Mouse (Mus musculus) heart, adult 2 months (tissue): ENCODE measurements at regions not wholly inside any gene's neighbourhood (a gene's known extent, or its start where the extent isn't known, plus 50 kb on each side); places are given as distances from the start of the nearest gene placed in this dataset.

Source experiments
- DNase-seq, 2 experiments: peaks; one replicate each; pipeline ENCODE4 v3.0.0; 2021
- H3K27ac ChIP-seq: fragments of 200-600 bp; 2 replicates; pipeline ENCODE4 v1.8.1; 2022
- H3K27me3 ChIP-seq: fragments of 200-500 bp; 2 replicates; pipeline ENCODE4 v1.6.1; 2012; ENCODE audit warnings: mild to moderate bottlenecking, low read length, inconsistent platforms, mixed read lengths; ENCODE audit not compliant: control insufficient read depth, insufficient read depth
- H3K36me3 ChIP-seq: fragments of 200-500 bp; 2 replicates; pipeline ENCODE4 v1.6.1; 2012; ENCODE audit warnings: low read length, inconsistent platforms; ENCODE audit not compliant: control insufficient read depth, insufficient read depth
- H3K4me1 ChIP-seq: fragments of 200-500 bp; 2 replicates; pipeline ENCODE4 v1.6.1; 2011; ENCODE audit warnings: low read length; ENCODE audit not compliant: control insufficient read depth, insufficient read depth
- H3K4me3 ChIP-seq: fragments of 200-600 bp; 2 replicates; pipeline ENCODE4 v1.8.1; 2022
- H3K79me2 ChIP-seq: fragments of 200-500 bp; replicated peaks from 2 replicates; pipeline ENCODE4 v1.6.1; 2012; ENCODE audit warnings: mild to moderate bottlenecking, inconsistent platforms, low read length, moderate library complexity, mixed read lengths; ENCODE audit not compliant: control insufficient read depth, insufficient read depth
- H3K9ac ChIP-seq: fragments of 200-500 bp; 2 replicates; pipeline ENCODE4 v1.6.1; 2012; ENCODE audit warnings: low read depth, mild to moderate bottlenecking, control low read depth, inconsistent platforms, low read length, mixed read lengths
- CTCF ChIP-seq: fragments of 200-600 bp; IDR thresholded peaks from 2 replicates; pipeline ENCODE4 v1.8.1; 2022; ENCODE audit warnings: antibody characterized with exemption, mild to moderate bottlenecking, moderate library complexity
- EP300 ChIP-seq: fragments of 200-500 bp; IDR thresholded peaks from 2 replicates; pipeline ENCODE4 v1.6.1; 2011; ENCODE audit warnings: low read depth, low read length, control low read depth; ENCODE audit not compliant: insufficient read depth
- POLR2A ChIP-seq: fragments of 200-500 bp; IDR thresholded peaks from 2 replicates; pipeline ENCODE4 v1.6.1; 2011; ENCODE audit warnings: mild to moderate bottlenecking, low read depth, low read length, control low read depth; ENCODE audit not compliant: insufficient read depth
- WGBS: fragments of 180-500 bp; shearing (Covaris S2); methylation state at CpG from one replicate; pipeline ENCODE4 v1.1.7; 2018; 5-methylcytosine and 5-hydroxymethylcytosine counted together
- intact Hi-C: fragments of 180-260 bp; cut with DNase I; formaldehyde crosslinking; loops from one replicate; pipeline ENCODE4 v1.15.1; 2025

DNA sequence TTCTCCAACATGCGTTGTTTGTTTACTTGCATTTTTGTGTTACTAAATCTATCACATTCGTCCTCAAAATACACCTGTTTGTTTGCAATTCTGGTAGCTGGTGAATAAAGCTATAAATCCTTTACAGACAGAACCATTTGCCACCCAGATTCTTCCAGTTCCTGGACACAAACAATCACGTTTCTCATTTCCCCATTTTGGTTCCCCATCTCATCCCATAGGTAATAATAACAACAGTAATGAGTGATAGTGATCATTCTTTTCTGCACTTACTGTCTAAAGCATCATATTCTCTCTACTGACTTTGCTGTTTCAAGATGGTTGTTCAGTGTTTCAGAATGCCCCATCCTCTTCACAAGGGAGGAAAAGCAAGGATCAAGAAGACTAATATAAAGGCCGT lies 368.3 kb downstream of the Rpl36a-ps1 start:
- TF ChIP-seq EP300 (no peak), CTCF (no peak), POLR2A (no peak)
- Histone ChIP-seq H3K27ac (no peak overlapping the region), H3K4me3 (no peak overlapping the region), H3K36me3 (no peaks in the 10 kb centered on the region), H3K27me3 (no peaks in the 10 kb centered on the region), H3K4me1 (no peaks in the 10 kb centered on the region), H3K79me2 (no peaks in the 10 kb centered on the region), H3K9ac (no peak overlapping the region)
- intact Hi-C loops: no loop called here
- WGBS: 86% methylated on average over 4 of the region's 4 CpGs
- no peak for DNase-seq

DNA sequence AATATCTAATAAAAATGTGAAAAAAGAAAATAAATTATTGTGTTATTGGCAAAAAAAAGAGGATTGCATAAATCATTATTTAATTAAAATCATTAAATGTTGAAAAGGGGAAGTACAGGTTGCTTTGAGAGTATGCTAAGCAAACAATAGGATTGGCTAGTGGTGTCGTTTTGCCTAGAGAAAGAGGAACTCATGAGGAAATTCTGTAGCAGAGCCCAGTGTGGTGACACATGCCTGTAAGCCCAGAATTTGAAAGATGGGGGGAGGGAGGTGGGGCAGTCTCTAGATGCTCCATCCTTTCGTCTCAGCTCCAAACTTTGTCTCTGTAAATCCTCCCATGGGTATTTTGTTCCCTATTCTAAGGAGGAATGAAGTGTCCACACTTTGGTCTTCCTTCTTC lies 388.3 kb downstream of the Rpl36a-ps1 start:
- Histone ChIP-seq H3K36me3 (no peaks in the 10 kb centered on the region), H3K79me2 (no peaks in the 10 kb centered on the region), H3K4me3 (no peak overlapping the region), H3K9ac (no peak overlapping the region), H3K4me1 (no peaks in the 10 kb centered on the region), H3K27me3 (no peaks in the 10 kb centered on the region), H3K27ac (no peak overlapping the region)
- no peak for DNase-seq
- no peak for TF ChIP-seq POLR2A
- no peak for TF ChIP-seq EP300
- no peak for TF ChIP-seq CTCF
- 35% methylated on average over 2 of the region's 2 CpGs for WGBS
- intact Hi-C loops: no loop called here

DNA sequence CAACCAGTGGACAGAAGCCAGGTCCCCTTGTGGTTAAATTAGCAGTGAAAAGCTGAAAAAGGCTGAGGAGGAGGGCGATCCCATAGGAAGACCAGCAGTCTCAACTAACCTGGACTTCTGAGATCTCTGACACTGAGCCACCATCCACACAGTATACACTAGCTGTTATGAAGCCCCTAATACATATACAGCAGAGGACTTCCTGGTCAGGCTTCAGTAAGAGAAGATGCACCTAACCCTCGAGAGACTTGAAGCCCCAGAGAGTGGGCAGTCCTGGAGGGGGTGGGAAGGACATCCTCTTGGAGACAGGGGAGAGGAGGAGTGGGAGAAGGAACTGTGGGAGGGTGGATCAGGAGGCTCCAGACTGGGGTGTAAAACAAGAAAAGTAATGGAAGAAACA lies 397.9 kb downstream of the Rpl36a-ps1 start:
- H3K79me2 ChIP-seq: no peaks in the 10 kb centered on the region
- 78% methylated on average over 2 of the region's 2 CpGs for WGBS
- no peaks in the 10 kb centered on the region for H3K27me3 ChIP-seq
- H3K36me3 ChIP-seq: no peaks in the 10 kb centered on the region
- TF ChIP-seq POLR2A (no peak), CTCF (no peak), EP300 (no peak)
- no peak overlapping the region for H3K4me3 ChIP-seq
- intact Hi-C loops: no loop called here
- no peak overlapping the region for H3K9ac ChIP-seq
- DNase-seq: no peak
- no peak overlapping the region for H3K27ac ChIP-seq
- no peaks in the 10 kb centered on the region for H3K4me1 ChIP-seq

DNA sequence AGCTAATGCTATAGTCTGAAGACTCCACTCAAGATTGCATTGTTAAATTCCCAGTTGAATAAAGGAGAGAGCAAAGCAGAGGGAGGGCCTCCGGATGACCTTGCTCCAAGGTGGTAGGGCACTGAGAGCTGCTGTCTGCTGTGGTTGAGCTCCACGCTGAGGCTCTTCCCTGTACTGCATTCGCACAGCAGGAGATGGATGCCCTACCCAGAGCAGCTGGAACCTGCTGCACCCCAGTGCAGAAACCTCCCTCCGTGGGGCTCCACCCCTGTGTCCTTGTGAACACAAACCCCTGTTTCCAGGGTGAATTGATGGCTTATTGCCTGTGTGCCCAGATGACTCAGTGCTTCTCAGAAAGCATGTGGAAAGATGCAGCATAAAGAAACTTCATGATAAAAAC lies 404.3 kb downstream of the Rpl36a-ps1 start:
- Histone ChIP-seq H3K4me3 (no peak overlapping the region), H3K27me3 (no peaks in the 10 kb centered on the region), H3K79me2 (no peaks in the 10 kb centered on the region), H3K9ac (no peak overlapping the region), H3K36me3 (no peaks in the 10 kb centered on the region), H3K4me1 (no peaks in the 10 kb centered on the region), H3K27ac (no peak overlapping the region)
- WGBS: 12% methylated on average over 4 of the region's 4 CpGs
- intact Hi-C loops: no loop called here
- TF ChIP-seq CTCF: peak; percentile 55
- TF ChIP-seq POLR2A: no peak
- DNase-seq: no peak

DNA sequence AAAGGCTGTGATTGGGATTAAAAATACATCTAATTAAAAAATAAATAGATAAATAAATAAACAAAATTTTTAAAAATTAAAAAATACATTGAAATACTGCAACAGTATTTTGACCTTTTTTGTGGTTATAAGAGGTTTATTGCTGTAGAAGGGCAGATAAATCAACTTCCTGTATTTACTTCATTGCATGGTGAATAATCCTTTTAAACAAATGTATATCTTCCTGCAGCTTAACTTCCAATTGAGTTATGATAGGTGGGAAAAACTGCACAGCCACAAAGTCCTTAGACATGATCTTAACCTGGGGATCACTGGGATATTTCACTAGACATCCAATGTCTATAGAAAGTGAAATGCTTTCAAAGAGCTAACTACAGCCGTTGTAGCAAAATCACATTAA lies 402.1 kb upstream of the Dach1 start:
- no peak overlapping the region for H3K27ac ChIP-seq
- intact Hi-C loops: no loop called here
- WGBS: 92% methylated on average over 1 of the region's 1 CpGs
- no peaks in the 10 kb centered on the region for H3K4me1 ChIP-seq
- no peaks in the 10 kb centered on the region for H3K27me3 ChIP-seq
- H3K36me3 ChIP-seq: no peaks in the 10 kb centered on the region
- TF ChIP-seq POLR2A: no peak
- TF ChIP-seq EP300: no peak
- no peak for TF ChIP-seq CTCF
- H3K4me3 ChIP-seq: no peak overlapping the region
- H3K79me2 ChIP-seq: no peaks in the 10 kb centered on the region
- DNase-seq: no peak
- H3K9ac ChIP-seq: no peak overlapping the region

DNA sequence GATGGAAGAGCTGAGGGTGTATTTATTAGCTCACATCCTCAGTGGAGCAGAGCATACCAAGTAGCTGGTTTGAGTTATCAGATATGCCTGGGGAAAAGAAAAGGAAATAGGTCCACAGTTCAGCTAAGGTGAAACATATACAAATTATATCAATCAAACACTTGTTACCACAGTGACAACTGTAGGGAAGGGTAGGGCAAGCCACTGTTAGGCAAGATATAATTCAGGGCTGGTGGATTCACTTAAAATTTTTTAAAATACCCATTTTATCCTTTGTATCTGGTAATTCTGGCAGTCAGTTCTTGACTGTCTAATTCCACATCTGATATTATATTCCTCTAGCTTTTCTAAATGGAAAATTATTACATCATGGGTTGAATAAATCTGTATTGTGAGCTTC lies 392.4 kb upstream of the Dach1 start:
- Histone ChIP-seq H3K27me3 (no peaks in the 10 kb centered on the region), H3K79me2 (no peaks in the 10 kb centered on the region), H3K36me3 (no peaks in the 10 kb centered on the region), H3K9ac (no peak overlapping the region), H3K27ac (no peak overlapping the region), H3K4me3 (no peak overlapping the region), H3K4me1 (no peaks in the 10 kb centered on the region)
- no peak for DNase-seq
- TF ChIP-seq POLR2A (no peak), CTCF (no peak), EP300 (no peak)
- intact Hi-C loops: no loop called here
